Mouse (Mus musculus) liver, adult 2 months (tissue): ENCODE results near the gene St3gal5.

Experiments used
- CTCF ChIP-seq: fragments of 200-500 bp; IDR thresholded peaks from 2 replicates; pipeline ENCODE4 v1.5.1; 2011; ENCODE audit warnings: low read depth, low read length, control low read depth
- POLR2A ChIP-seq: fragments of 200-500 bp; IDR thresholded peaks from 2 replicates; pipeline ENCODE4 v1.6.1; 2011; ENCODE audit warnings: low read length, control low read depth; ENCODE audit not compliant: insufficient read depth; ENCODE audit errors: extremely low read depth

DNA sequence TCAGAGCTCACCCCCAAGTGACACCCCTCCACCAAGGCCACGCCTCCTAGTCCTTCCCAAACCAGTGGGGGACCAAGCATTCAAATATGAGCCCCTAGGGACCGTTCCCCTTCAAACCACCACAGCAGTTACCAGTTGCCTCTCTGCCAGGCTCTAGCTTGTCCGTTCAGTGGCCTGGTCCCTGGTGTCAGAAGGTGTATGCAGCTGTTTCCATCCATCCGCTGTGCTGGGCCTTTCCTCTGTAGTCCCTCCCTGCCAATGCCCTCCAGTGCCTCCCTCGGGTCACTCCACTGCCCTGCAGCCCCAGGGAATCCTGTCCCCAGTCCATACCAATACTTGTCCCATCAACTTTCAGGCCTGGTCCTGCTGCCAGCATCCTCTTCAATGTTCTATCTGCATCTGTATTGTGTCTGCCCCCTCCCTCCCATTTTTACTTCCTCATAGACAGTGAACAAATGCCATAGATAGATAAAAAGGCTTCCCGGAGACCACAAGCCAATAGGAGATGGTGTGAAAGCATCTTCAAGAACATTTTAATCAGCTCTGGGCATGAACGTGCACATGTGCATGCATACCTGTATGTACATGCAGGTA is 57.6 kb downstream of the St3gal5 start:
- TF ChIP-seq POLR2A = no peak
- no peak for TF ChIP-seq CTCF
